Mouse (Mus musculus): Measurements from ENCODE around the gene Chsy1. TPM values are rescaled to one million over a fixed set of nuclear protein-coding genes. Genes with fewer than 3 reads are reported as not detected.

The Chsy1 gene
- polyA plus RNA-seq (2014; fragmentation: Nextera tagmentation; extraction: Ambion mirVana) = 29.0 and 29.9 TPM in 2 replicates

- peak within 1 kb of the TSS; percentile 90 for H3K27ac ChIP-seq (ENCODE audit: low read depth)
- H3K9ac ChIP-seq = peak within 1 kb of the TSS; percentile 94
- WGBS = under 1% methylated on average over 113 of the region's 123 CpGs
- peak within 1 kb of the TSS; percentile 90 for H3K4me2 ChIP-seq
- peak within 1 kb of the TSS; percentile 91 for H3K4me3 ChIP-seq (ENCODE audit: low read depth, low read length)
- H3K36me3 ChIP-seq (ENCODE audit: insufficient read depth) = no peaks in the 10 kb centered on the region
- TF ChIP-seq CTCF (IDR thresholded peaks at IDR 0.05; ENCODE audit: low read depth) = no peak
- H3K9me3 ChIP-seq (ENCODE audit: low read depth, low read length) = no peaks in the 10 kb centered on the region
- peaks cover 29% of the 10 kb centered on the region for H3K4me1 ChIP-seq (ENCODE audit: insufficient read depth)
- ATAC-seq (ENCODE audit: insufficient read depth) (peak; percentile 88), DNase-seq (peak; percentile 97)
- no peaks in the 10 kb centered on the region for H3K27me3 ChIP-seq (ENCODE audit: insufficient read depth, low read length)
Observed at GRCm38 (mm10) chr7:66108961-66109854, at the start of gene Chsy1. Gene Chsy1 (plus strand): TSS chr7:66109515.

- peak; percentile 97 for ATAC-seq (ENCODE audit: insufficient read depth)
- Histone ChIP-seq H3K27me3 (ENCODE audit: insufficient read depth, low read length) (no peaks in the 10 kb centered on the region), H3K36me3 (ENCODE audit: insufficient read depth) (peaks cover 30% of the 10 kb centered on the region), H3K4me3 (ENCODE audit: low read depth, low read length) (peak overlapping the region; percentile 92), H3K9ac (peak overlapping the region; percentile 96), H3K9me3 (ENCODE audit: low read depth, low read length) (no peaks in the 10 kb centered on the region), H3K4me1 (ENCODE audit: insufficient read depth) (peaks cover 3% of the 10 kb centered on the region; the same call in 1 of the 2 replicates), H3K27ac (ENCODE audit: low read depth) (peak overlapping the region; percentile 75), H3K4me2 (peak overlapping the region; percentile 94)
- WGBS = under 1% methylated on average over 64 of the region's 64 CpGs
- peak; percentile 94 for DNase-seq
- TF ChIP-seq CTCF (IDR thresholded peaks at IDR 0.05; ENCODE audit: low read depth) = peak; percentile 26; the same call in 1 of the 2 replicates
Observed at GRCm38 (mm10) chr7:66060066-66060956, 49.0 kb upstream of the Chsy1 start.

- 2% methylated on average over 14 of the region's 14 CpGs for WGBS
- Histone ChIP-seq H3K9ac (peak overlapping the region; percentile 96), H3K4me3 (ENCODE audit: low read depth, low read length) (peak overlapping the region; percentile 92), H3K27me3 (ENCODE audit: insufficient read depth, low read length) (no peaks in the 10 kb centered on the region), H3K36me3 (ENCODE audit: insufficient read depth) (peaks cover 36% of the 10 kb centered on the region), H3K27ac (ENCODE audit: low read depth) (peak overlapping the region; percentile 75; the same call in 1 of the 2 replicates), H3K4me2 (peak overlapping the region; percentile 94), H3K4me1 (ENCODE audit: insufficient read depth) (peaks cover 3% of the 10 kb centered on the region; the same call in 1 of the 2 replicates), H3K9me3 (ENCODE audit: low read depth, low read length) (no peaks in the 10 kb centered on the region)
- DNase-seq (peak; percentile 10), ATAC-seq (ENCODE audit: insufficient read depth) (no peak)
- TF ChIP-seq CTCF (IDR thresholded peaks at IDR 0.05; ENCODE audit: low read depth) = no peak
Observed at GRCm38 (mm10) chr7:66061057-66061456, 48.3 kb upstream of the Chsy1 start.

GRCm38 (mm10) chr7:66076411-66076810, 32.9 kb upstream of the Chsy1 start:
- H3K4me1 ChIP-seq (ENCODE audit: insufficient read depth) = peaks cover 8% of the 10 kb centered on the region; the same call in 1 of the 2 replicates
- H3K9ac ChIP-seq = no peak overlapping the region
- WGBS = 79% methylated on average over 2 of the region's 2 CpGs
- H3K36me3 ChIP-seq (ENCODE audit: insufficient read depth) = peaks cover 62% of the 10 kb centered on the region
- DNase-seq = peak; percentile 76
- H3K4me2 ChIP-seq = no peak overlapping the region
- no peak overlapping the region for H3K4me3 ChIP-seq (ENCODE audit: low read depth, low read length)
- no peaks in the 10 kb centered on the region for H3K9me3 ChIP-seq (ENCODE audit: low read depth, low read length)
- H3K27me3 ChIP-seq (ENCODE audit: insufficient read depth, low read length) = no peaks in the 10 kb centered on the region
- no peak for TF ChIP-seq CTCF (IDR thresholded peaks at IDR 0.05; ENCODE audit: low read depth)
- ATAC-seq (ENCODE audit: insufficient read depth) = no peak
- H3K27ac ChIP-seq (ENCODE audit: low read depth) = no peak overlapping the region

- WGBS = under 1% methylated on average over 65 of the region's 65 CpGs
- DNase-seq (peak; percentile 98), ATAC-seq (ENCODE audit: insufficient read depth) (peak; percentile 100)
- H3K4me3 ChIP-seq (ENCODE audit: low read depth, low read length) = peak within 1 kb of the TSS; percentile 78
- no peaks in the 10 kb centered on the region for H3K27me3 ChIP-seq (ENCODE audit: insufficient read depth, low read length)
- H3K9me3 ChIP-seq (ENCODE audit: low read depth, low read length) = no peaks in the 10 kb centered on the region
- peaks cover 8% of the 10 kb centered on the region; the same call in 1 of the 2 replicates for H3K4me1 ChIP-seq (ENCODE audit: insufficient read depth)
- no peak for TF ChIP-seq CTCF (IDR thresholded peaks at IDR 0.05; ENCODE audit: low read depth)
- peak within 1 kb of the TSS; percentile 91 for H3K27ac ChIP-seq (ENCODE audit: low read depth)
- H3K4me2 ChIP-seq = peak within 1 kb of the TSS; percentile 80
- peak within 1 kb of the TSS; percentile 80 for H3K9ac ChIP-seq
- H3K36me3 ChIP-seq (ENCODE audit: insufficient read depth) = peaks cover 63% of the 10 kb centered on the region
Observed at GRCm38 (mm10) chr7:66079364-66080230, 29.7 kb upstream of the Chsy1 start, which contains the start of gene Selenos. Gene Selenos (plus strand): TSS chr7:66079649.

GRCm38 (mm10) chr7:66080231-66080613, 29.1 kb upstream of the Chsy1 start:
- H3K27me3 ChIP-seq (ENCODE audit: insufficient read depth, low read length) = no peaks in the 10 kb centered on the region
- peak overlapping the region; percentile 78 for H3K4me3 ChIP-seq (ENCODE audit: low read depth, low read length)
- peak overlapping the region; percentile 80 for H3K9ac ChIP-seq
- peaks cover 8% of the 10 kb centered on the region; the same call in 1 of the 2 replicates for H3K4me1 ChIP-seq (ENCODE audit: insufficient read depth)
- H3K4me2 ChIP-seq = peak overlapping the region; percentile 80
- no peaks in the 10 kb centered on the region for H3K9me3 ChIP-seq (ENCODE audit: low read depth, low read length)
- DNase-seq = peak; percentile 37
- H3K27ac ChIP-seq (ENCODE audit: low read depth) = peak overlapping the region; percentile 91
- WGBS = 31% methylated on average over 5 of the region's 5 CpGs
- 0 out of 2 replicates have a peak, but pooled peaks have one; percentile 21 for TF ChIP-seq CTCF (IDR thresholded peaks at IDR 0.05; ENCODE audit: low read depth)
- ATAC-seq (ENCODE audit: insufficient read depth) = no peak
- H3K36me3 ChIP-seq (ENCODE audit: insufficient read depth) = peaks cover 63% of the 10 kb centered on the region
